Mouse (Mus musculus) neural tube, embryonic 14.5 days (tissue): ENCODE measurements around the gene G6pc. TPM values are rescaled to one million over a fixed set of nuclear protein-coding genes. Genes with fewer than 3 reads are reported as not detected.

ENCODE experiments used
- ATAC-seq: fragments of 200-750 bp; cut with Nextera tagmentation; 2 replicates; pipeline ENCODE4 v1.8.0; 2017; ENCODE audit warnings: low read depth, mild to moderate bottlenecking, moderate TSS enrichment, moderate library complexity
- H3K27ac ChIP-seq: fragments of 300-500 bp; sonication (generic); 2 replicates; pipeline ENCODE4 v1.5.1; 2014; ENCODE audit warnings: low read depth, mild to moderate bottlenecking, control low read depth, low read length, moderate library complexity, mixed read lengths
- H3K27me3 ChIP-seq: fragments of 300-500 bp; sonication (generic); 2 replicates; pipeline ENCODE4 v1.6.1; 2014; ENCODE audit warnings: low read length; ENCODE audit not compliant: control insufficient read depth, insufficient read depth
- H3K36me3 ChIP-seq: fragments of 300-500 bp; sonication (generic); 2 replicates; pipeline ENCODE4 v1.6.1; 2014; ENCODE audit warnings: low read length, mixed read lengths; ENCODE audit not compliant: control insufficient read depth, insufficient read depth
- H3K4me1 ChIP-seq: fragments of 300-500 bp; sonication (generic); 2 replicates; pipeline ENCODE4 v1.6.1; 2014; ENCODE audit warnings: low read length; ENCODE audit not compliant: control insufficient read depth, insufficient read depth
- H3K4me2 ChIP-seq: fragments of 300-500 bp; sonication (generic); 2 replicates; pipeline ENCODE4 v1.6.1; 2014; ENCODE audit warnings: mild to moderate bottlenecking, low read depth, low read length, control low read depth
- H3K4me3 ChIP-seq: fragments of 300-500 bp; sonication (generic); 2 replicates; pipeline ENCODE4 v1.5.1; 2014; ENCODE audit warnings: low read depth, low read length, control low read depth, mixed read lengths
- H3K9ac ChIP-seq: fragments of 300-500 bp; sonication (generic); replicated peaks from 2 replicates; pipeline ENCODE4 v1.6.1; 2014; ENCODE audit warnings: low read depth, mild to moderate bottlenecking, control low read depth, low read length, mixed read lengths
- H3K9me3 ChIP-seq: fragments of 300-500 bp; sonication (generic); 2 replicates; pipeline ENCODE4 v1.6.1; 2016; ENCODE audit warnings: low read length; ENCODE audit not compliant: control insufficient read depth
- WGBS: fragments of 180-500 bp; shearing (Covaris S2); extraction: QIAGEN DNeasy Blood & Tissue Kit; methylation state at CpG from one replicate; pipeline ENCODE4 v1.1.7; 2014; 5-methylcytosine and 5-hydroxymethylcytosine counted together
- microRNA-seq: library from miRNA; unstranded; fragments of <30 nt; microRNA quantifications from one replicate; pipeline ENCODE4, GENCODE M21; 2016
- polyA plus RNA-seq: library from polyadenylated mRNA; unstranded; fragments of >200 nt; fragmentation: Nextera tagmentation; extraction: Ambion mirVana; gene quantifications from 2 replicates; pipeline ENCODE4 v1.2.1, GENCODE M21; 2014

Gene G6pc
- polyA plus RNA-seq, 1 experiment from 2014 or later, result not detected

GRCm38 (mm10) chr11:101419610-101420009 is 52.2 kb downstream of the G6pc start:
- H3K4me3 ChIP-seq, result no peak overlapping the region
- H3K27me3 ChIP-seq, result no peaks in the 10 kb centered on the region
- ATAC-seq, result no peak
- no peak overlapping the region for H3K27ac ChIP-seq
- no peaks in the 10 kb centered on the region for H3K36me3 ChIP-seq
- H3K4me1 ChIP-seq, result peaks cover 12% of the 10 kb centered on the region; the same call in 1 of the 2 replicates
- no peak overlapping the region for H3K4me2 ChIP-seq
- no peaks in the 10 kb centered on the region for H3K9me3 ChIP-seq
- WGBS, result 49% methylated on average over 3 of the region's 3 CpGs
- no peak overlapping the region for H3K9ac ChIP-seq

GRCm38 (mm10) chr11:101420148-101420547 is 52.8 kb downstream of the G6pc start:
- Histone ChIP-seq H3K9me3 (no peaks in the 10 kb centered on the region), H3K27me3 (no peaks in the 10 kb centered on the region), H3K27ac (no peak overlapping the region), H3K9ac (no peak overlapping the region), H3K4me2 (no peak overlapping the region), H3K4me1 (peaks cover 12% of the 10 kb centered on the region; the same call in 1 of the 2 replicates), H3K4me3 (no peak overlapping the region), H3K36me3 (no peaks in the 10 kb centered on the region)
- ATAC-seq, result no peak
- 89% methylated on average over 5 of the region's 5 CpGs for WGBS

- peak; percentile 36; the same call in 1 of the 2 replicates for ATAC-seq
- WGBS, result 8% methylated on average over 23 of the region's 23 CpGs
- Histone ChIP-seq H3K27ac (peak within 1 kb of the TSS; percentile 81), H3K9ac (peak within 1 kb of the TSS; percentile 71), H3K4me2 (peak within 1 kb of the TSS; percentile 82), H3K4me3 (peak within 1 kb of the TSS; percentile 87), H3K36me3 (0 out of 2 replicates have a peak, but pooled peaks cover under 1% of the 10 kb centered on the region), H3K4me1 (peaks cover 22% of the 10 kb centered on the region; the same call in 1 of the 2 replicates), H3K9me3 (no peaks in the 10 kb centered on the region), H3K27me3 (no peaks in the 10 kb centered on the region)
Observed at GRCm38 (mm10) chr11:101424105-101424851, 56.9 kb downstream of the G6pc start, which contains the start of gene Gm27029. Gene Gm27029, minus strand, starts transcription at chr11:101424796.

- H3K4me2 ChIP-seq, result peak within 1 kb of the TSS; percentile 82
- peak; percentile 94 for ATAC-seq
- WGBS, result under 1% methylated on average over 78 of the region's 81 CpGs
- peaks cover 7% of the 10 kb centered on the region; the same call in 1 of the 2 replicates for H3K36me3 ChIP-seq
- peaks cover 22% of the 10 kb centered on the region; the same call in 1 of the 2 replicates for H3K4me1 ChIP-seq
- no peaks in the 10 kb centered on the region for H3K9me3 ChIP-seq
- H3K27ac ChIP-seq, result peak within 1 kb of the TSS; percentile 81
- peak within 1 kb of the TSS; percentile 87 for H3K4me3 ChIP-seq
- no peaks in the 10 kb centered on the region for H3K27me3 ChIP-seq
- peak within 1 kb of the TSS; percentile 71 for H3K9ac ChIP-seq
Observed at GRCm38 (mm10) chr11:101424925-101425813, 57.8 kb downstream of the G6pc start, which contains the start of the genes Rundc1 and Ptges3l. Gene Rundc1, plus strand, starts transcription at chr11:101425085. Gene Ptges3l, minus strand, starts transcription at chr11:101425333.

- H3K27me3 ChIP-seq, result no peaks in the 10 kb centered on the region
- ATAC-seq, result no peak
- peaks cover 22% of the 10 kb centered on the region; the same call in 1 of the 2 replicates for H3K4me1 ChIP-seq
- H3K36me3 ChIP-seq, result peaks cover 13% of the 10 kb centered on the region; the same call in 1 of the 2 replicates
- WGBS, result 67% methylated on average over 8 of the region's 8 CpGs
- no peaks in the 10 kb centered on the region for H3K9me3 ChIP-seq
- H3K27ac ChIP-seq, result no peak overlapping the region
- H3K4me3 ChIP-seq, result peak overlapping the region; percentile 87
- H3K4me2 ChIP-seq, result peak overlapping the region; percentile 82
- H3K9ac ChIP-seq, result peak overlapping the region; percentile 71; the same call in 1 of the 2 replicates
Observed at GRCm38 (mm10) chr11:101426165-101426564, 58.8 kb downstream of the G6pc start.

Small RNAs within 50 kb of the gene (microRNA-seq; reads per million reads assigned to microRNA genes)
- not detected for gene Gm25593
- not detected for gene Mir6929

Other genes with a start within 250 kb of the G6pc start
- 10.6 and 17.6 TPM in 2 replicates for gene Retreg3, start 247.7 kb upstream of the G6pc start, polyA plus RNA-seq
- 63.3 and 63.7 TPM in 2 replicates for gene Tubg1, start 247.6 kb upstream of the G6pc start, polyA plus RNA-seq
- gene Tubg2, start 211.7 kb upstream of the G6pc start, polyA plus RNA-seq, result 48.5 and 62.6 TPM in 2 replicates
- 7.5 and 8.3 TPM in 2 replicates for gene Cntnap1, start 197.0 kb upstream of the G6pc start, polyA plus RNA-seq
- gene Plekhh3, start 196.2 kb upstream of the G6pc start, polyA plus RNA-seq, result 7.2 and 10.5 TPM in 2 replicates
- gene Ccr10, start 192.1 kb upstream of the G6pc start, polyA plus RNA-seq, result 0.12 and 0.30 TPM in 2 replicates
- gene Ezh1, start 141.1 kb upstream of the G6pc start, polyA plus RNA-seq, result 28.4 and 30.7 TPM in 2 replicates
- 63.1 and 103 TPM in 2 replicates for gene Ramp2, start 121.5 kb upstream of the G6pc start, polyA plus RNA-seq
- gene Vps25, start 113.9 kb upstream of the G6pc start, polyA plus RNA-seq, result 121 and 134 TPM in 2 replicates
- gene Wnk4, start 107.0 kb upstream of the G6pc start, polyA plus RNA-seq, result 4.2 and 5.9 TPM in 2 replicates
- 0.75 and 0.86 TPM in 2 replicates for gene Cntd1, start 88.5 kb upstream of the G6pc start, polyA plus RNA-seq
- gene Coa3, start 88.4 kb upstream of the G6pc start, polyA plus RNA-seq, result 242 and 258 TPM in 2 replicates
- 178 and 182 TPM in 2 replicates for gene Becn1, start 65.3 kb upstream of the G6pc start, polyA plus RNA-seq
- 73.3 and 88.3 TPM in 2 replicates for gene Psme3, start 51.3 kb upstream of the G6pc start, polyA plus RNA-seq
- 1.7 and 2.0 TPM in 2 replicates for gene Aoc2, start 42.5 kb upstream of the G6pc start, polyA plus RNA-seq
- gene Aoc3, start 37.0 kb upstream of the G6pc start, polyA plus RNA-seq, result 0.10 TPM in 1 of 2 replicates, not detected in the other
- gene Aarsd1, start 50.1 kb downstream of the G6pc start, polyA plus RNA-seq, result 89.5 and 100 TPM in 2 replicates
- 8.1 and 8.9 TPM in 2 replicates for gene Gm27029, start 57.2 kb downstream of the G6pc start, polyA plus RNA-seq
- gene Rundc1, start 57.5 kb downstream of the G6pc start, polyA plus RNA-seq, result 20.4 and 24.1 TPM in 2 replicates
- 1.8 and 3.0 TPM in 2 replicates for gene Ptges3l, start 57.8 kb downstream of the G6pc start, polyA plus RNA-seq
- gene Rpl27, start 74.7 kb downstream of the G6pc start, polyA plus RNA-seq, result 257 and 271 TPM in 2 replicates
- 1.4 and 2.0 TPM in 2 replicates for gene Ifi35, start 80.8 kb downstream of the G6pc start, polyA plus RNA-seq
- 37.9 and 61.8 TPM in 2 replicates for gene Rnd2, start 97.4 kb downstream of the G6pc start, polyA plus RNA-seq
- 67.4 and 90.8 TPM in 2 replicates for gene Vat1, start 98.7 kb downstream of the G6pc start, polyA plus RNA-seq
- gene Brca1, start 184.4 kb downstream of the G6pc start, polyA plus RNA-seq, result 1.6 and 1.9 TPM in 2 replicates
- gene Nbr1, start 184.6 kb downstream of the G6pc start, polyA plus RNA-seq, result 85.8 and 111 TPM in 2 replicates
- 3.6 and 3.9 TPM in 2 replicates for gene Tmem106a, start 214.7 kb downstream of the G6pc start, polyA plus RNA-seq
- not detected in 2 replicates for gene Gm11634, start 231.7 kb downstream of the G6pc start, polyA plus RNA-seq